16 mouse cellular contexts compared by ENCODE assay signal in genomic region chr6:52966001-52966400, GRCm38 (mm10).
DNase-seq lines count a peak whose midpoint lies in the region; ATAC-seq and TF ChIP-seq lines count a peak whose summit lies in the region.
"Had no signal": no experiment of that assay in that cellular context is flagged by ENCODE, and none has a peak within 500 bp of the region (broad histone marks: within the 10 kb centered on the region; RNA-seq: fewer than 3 reads in every experiment).

No protein-coding gene starts in this region.

- H3K4me3 ChIP-seq in kidney, adult 2 months (ENCODE audit: insufficient read depth, low read depth, low read length): no peak overlapping the region
- no peak overlapping the region for H3K4me3 ChIP-seq in embryonic facial prominence, embryonic 10.5 days
- H3K4me3 ChIP-seq in heart, embryonic 14.5 days (ENCODE audit: control insufficient read depth in 1 of 2, insufficient read depth in 1 of 2, low read depth in 1 of 2, low read length in 2 of 2): no peak overlapping the region
- H3K4me3 ChIP-seq: embryonic facial prominence, embryonic 13.5 days; forebrain, embryonic 12.5 days; hindbrain, embryonic 15.5 days; myocyte had no signal

- peak overlapping the region; percentile 55; the same call in 1 of the 2 replicates for H3K9ac ChIP-seq in heart, embryonic 14.5 days (ENCODE audit: low read length)
- H3K9ac ChIP-seq: embryonic facial prominence, embryonic 13.5 days; forebrain, embryonic 12.5 days; hindbrain, embryonic 15.5 days; liver, embryonic 14.5 days had no signal

- no peaks in the 10 kb centered on the region for H3K36me3 ChIP-seq in kidney, adult 2 months (ENCODE audit: control insufficient read depth, insufficient read depth, low read length)
- H3K36me3 ChIP-seq in embryonic facial prominence, embryonic 10.5 days (replicated peaks): no peaks in the 10 kb centered on the region
- H3K36me3 ChIP-seq in heart, embryonic 14.5 days (ENCODE audit: control insufficient read depth, insufficient read depth, low read length): no peaks in the 10 kb centered on the region
- H3K36me3 ChIP-seq: embryonic facial prominence, embryonic 13.5 days; forebrain, embryonic 12.5 days; hindbrain, embryonic 15.5 days had no signal

- ATAC-seq in heart, embryonic 14.5 days (ENCODE audit: insufficient number of reproducible peaks, insufficient read depth, low FRiP score, low read depth): peak; percentile 68
- 0 out of 2 replicates have a peak, but pooled peaks have one; percentile 7 for ATAC-seq in megakaryocyte progenitor cell, adult 5-6 weeks (replicated peaks; ENCODE audit: poor library complexity)
- ATAC-seq: Patski had no signal

- H3K27me3 ChIP-seq in kidney, adult 2 months (replicated peaks; ENCODE audit: control insufficient read depth, insufficient read depth, low read length): no peaks in the 10 kb centered on the region
- no peaks in the 10 kb centered on the region for H3K27me3 ChIP-seq in embryonic facial prominence, embryonic 10.5 days (replicated peaks; ENCODE audit: low read depth, poor library complexity, severe bottlenecking)
- no peaks in the 10 kb centered on the region for H3K27me3 ChIP-seq in heart, embryonic 14.5 days (ENCODE audit: control insufficient read depth, insufficient read depth, low read length)
- H3K27me3 ChIP-seq: embryonic facial prominence, embryonic 13.5 days; forebrain, embryonic 12.5 days; hindbrain, embryonic 15.5 days; Patski had no signal

- TF ChIP-seq CTCF in kidney, adult 2 months (conservative IDR thresholded peaks at IDR 0.05; ENCODE audit: insufficient read depth, insufficient read length, low read depth, low read length): no peak

- H3K4me2 ChIP-seq in heart, embryonic 14.5 days (ENCODE audit: low read length): peak overlapping the region; percentile 36
- H3K4me2 ChIP-seq: embryonic facial prominence, embryonic 13.5 days; forebrain, embryonic 12.5 days; hindbrain, embryonic 15.5 days had no signal

- H3K9me3 ChIP-seq in embryonic facial prominence, embryonic 10.5 days: no peaks in the 10 kb centered on the region
- H3K9me3 ChIP-seq in heart, embryonic 14.5 days (ENCODE audit: control insufficient read depth, low read length): no peaks in the 10 kb centered on the region
- H3K9me3 ChIP-seq: embryonic facial prominence, embryonic 13.5 days; forebrain, embryonic 12.5 days; hindbrain, embryonic 15.5 days had no signal

- 29% methylated on average over 4 of the region's 4 CpGs for WGBS in kidney, adult 2 months
- WGBS in embryonic facial prominence, embryonic 10.5 days: 69% methylated on average over 4 of the region's 4 CpGs
- 5% methylated on average over 4 of the region's 4 CpGs for WGBS in heart, embryonic 14.5 days

- 0 out of 2 replicates have a peak, but pooled peaks cover 3% of the 10 kb centered on the region for H3K4me1 ChIP-seq in kidney, adult 2 months (ENCODE audit: control insufficient read depth, insufficient read depth, low read length)
- peaks cover 80% of the 10 kb centered on the region for H3K4me1 ChIP-seq in embryonic facial prominence, embryonic 10.5 days
- H3K4me1 ChIP-seq in heart, embryonic 14.5 days (ENCODE audit: control insufficient read depth in 2 of 2, insufficient read depth in 2 of 2, low read length in 2 of 2): peaks cover 37 to 66% of the 10 kb centered on the region in 2 experiments

- H3K27ac ChIP-seq in kidney, adult 2 months (ENCODE audit: insufficient read depth, low read depth, low read length): no peak overlapping the region
- H3K27ac ChIP-seq in embryonic facial prominence, embryonic 10.5 days (replicated peaks): peak overlapping the region; percentile 84
- peak overlapping the region; percentile 92 to 94 for H3K27ac ChIP-seq in heart, embryonic 14.5 days (replicated peaks in 1 of 2; ENCODE audit: control insufficient read depth in 1 of 2, insufficient read depth in 1 of 2, low read depth in 2 of 2, low read length in 2 of 2)
- H3K27ac ChIP-seq: embryonic facial prominence, embryonic 13.5 days; forebrain, embryonic 12.5 days; hindbrain, embryonic 15.5 days; liver, embryonic 14.5 days had no signal

- TF ChIP-seq POLR2A in kidney, adult 2 months (IDR thresholded peaks at IDR 0.05; ENCODE audit: low read depth, low read length): no peak

- peak; percentile 9 for DNase-seq in kidney, adult 2 months
- no peak for DNase-seq in kidney, postnatal 14 days
- no peak for DNase-seq in embryonic facial prominence, embryonic 10.5 days (ENCODE audit: low spot score)
- no peak for DNase-seq in yolk sac, embryonic 10.5 days (ENCODE audit: low spot score)
- no peak for DNase-seq in spleen, postnatal 14 days (ENCODE audit: low spot score in 2 of 2)
- no peak for DNase-seq in layer of hippocampus, adult 9-11 months
- DNase-seq: adrenal gland, postnatal 25 days; gastrocnemius, postnatal 10 days had no signal
